Mouse (Mus musculus) adipocyte (in vitro differentiated cells): ENCODE measurements around the gene Polr3c.
"Not testable (repeated sequence)": the region's sequence is repeated elsewhere in the genome, so short reads cannot be mapped to it uniquely, and the experiment has no call there.

Source experiments
- DNase-seq: peaks from one replicate; pipeline ENCODE4 v3.0.0-alpha.2; 2016; ENCODE audit warnings: low spot score

The Polr3c gene

DNA sequence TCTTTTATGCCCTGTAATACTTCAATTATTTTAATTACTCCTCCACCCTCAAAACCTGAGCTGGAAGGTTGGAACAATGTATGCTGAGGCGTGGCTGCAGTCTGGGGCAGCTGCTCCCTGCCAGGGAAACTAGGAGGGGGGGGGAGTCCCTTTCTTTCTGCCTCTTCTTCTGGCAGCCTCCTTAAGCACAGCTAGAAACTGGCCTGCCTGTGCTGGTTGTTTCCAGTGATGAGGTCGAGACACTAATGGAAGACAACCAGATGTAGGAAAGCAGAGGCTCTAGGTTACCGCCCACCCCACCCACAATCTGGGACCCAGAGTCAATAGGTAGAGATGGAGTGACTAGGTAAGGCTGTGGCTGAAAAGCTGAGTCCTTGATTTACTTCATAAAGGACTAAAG is 51.7 kb downstream of the Polr3c start:
- no peak for DNase-seq

DNA sequence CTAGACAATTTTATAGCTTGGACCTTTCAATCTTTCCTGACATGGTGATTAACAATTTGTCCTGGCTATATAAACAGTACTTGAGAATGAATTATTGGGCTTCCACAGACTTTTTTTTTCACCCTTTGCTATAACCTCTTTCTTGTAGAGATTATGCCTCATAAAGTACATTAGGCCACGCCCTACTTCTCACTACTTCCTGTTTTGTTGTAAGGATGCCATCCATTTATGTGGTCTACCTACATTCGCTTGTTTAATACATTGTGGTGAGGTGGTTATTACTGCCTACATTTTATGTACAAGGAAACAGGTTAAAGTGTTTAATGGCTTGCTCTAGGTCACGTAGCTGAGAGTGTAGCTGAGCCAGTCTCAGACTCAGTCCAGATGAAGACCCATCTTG is 52.3 kb downstream of the Polr3c start:
- DNase-seq: no peak

- DNase-seq: no peak
These were observed 53.0 kb downstream of the Polr3c start for GRCm38 (mm10) chr3:96674442-96674841.

- no peak for DNase-seq
These were observed 53.9 kb downstream of the Polr3c start for GRCm38 (mm10) chr3:96673514-96673913.

GRCm38 (mm10) chr3:96671519-96671918 is 55.9 kb downstream of the Polr3c start:
- DNase-seq: no peak

DNA sequence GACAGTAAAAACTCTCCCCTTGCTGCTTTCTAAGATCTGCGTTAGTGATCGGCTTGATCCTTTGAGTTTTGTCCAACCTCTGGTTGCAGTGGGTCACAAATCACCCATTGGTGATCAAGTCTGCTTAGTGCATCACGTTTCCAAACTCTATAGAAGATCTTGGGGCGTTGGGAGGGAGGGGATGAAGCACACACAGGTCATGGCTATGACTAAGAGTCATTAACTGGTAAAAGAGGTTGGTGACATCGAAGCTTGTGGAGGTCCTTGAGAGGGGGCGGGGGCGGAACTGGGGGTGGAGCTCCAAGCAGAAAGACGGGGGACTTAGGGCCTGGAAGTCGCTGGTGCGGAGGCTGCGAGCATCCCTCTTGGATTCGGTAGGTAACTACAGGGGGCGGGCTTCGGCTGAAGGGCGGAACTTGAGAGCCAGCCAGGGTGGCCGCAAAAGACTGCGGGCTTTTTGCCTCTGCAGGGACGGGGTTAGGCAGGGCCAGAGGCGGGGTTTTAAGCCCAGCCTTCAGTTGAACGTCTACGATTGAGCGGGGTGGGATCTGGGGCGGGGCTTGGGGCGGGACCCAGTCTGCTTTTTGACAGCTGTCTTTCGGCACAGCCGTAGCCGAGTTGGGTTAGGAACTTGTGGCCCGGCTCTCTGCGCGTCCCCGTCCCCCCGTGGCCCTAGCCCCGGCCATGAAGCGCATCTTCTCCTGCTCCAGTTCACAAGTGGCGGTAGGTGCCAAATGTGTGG is 57.5 kb downstream of the Polr3c start, which contains the start of gene Ankrd35:
Gene Ankrd35 (plus strand): TSS at position 405 of the 742 bp plus-strand sequence.
- DNase-seq: no peak

- peak; percentile 61 for DNase-seq
These were observed 58.9 kb downstream of the Polr3c start for GRCm38 (mm10) chr3:96668424-96669067.

- DNase-seq: no peak
These were observed 60.1 kb downstream of the Polr3c start for GRCm38 (mm10) chr3:96667316-96667715.

DNA sequence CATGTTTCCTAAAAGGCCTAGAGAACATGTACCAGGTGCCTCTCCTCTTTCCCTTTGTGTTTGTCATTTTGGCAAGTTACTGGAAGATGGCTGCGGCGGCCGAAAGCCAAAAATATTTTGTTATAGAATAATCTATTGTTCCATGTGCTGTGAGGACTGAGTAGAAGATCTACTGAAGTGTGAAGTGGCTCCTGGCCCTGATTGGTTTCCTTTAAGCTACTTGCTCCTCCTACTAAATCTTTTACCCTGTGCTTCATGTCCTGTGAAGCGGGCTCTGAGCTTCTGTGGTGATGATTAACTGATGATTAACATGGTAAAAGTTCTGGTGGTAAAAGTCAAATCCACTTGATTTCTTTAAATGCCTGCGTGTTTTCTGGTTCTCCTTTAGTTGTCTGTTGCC is 60.5 kb downstream of the Polr3c start:
- no peak for DNase-seq

- DNase-seq: not testable (repeated sequence)
These were observed 61.6 kb downstream of the Polr3c start for GRCm38 (mm10) chr3:96665732-96666363.

- DNase-seq: peak; percentile 90
These were observed 63.8 kb downstream of the Polr3c start for GRCm38 (mm10) chr3:96663432-96664239.

DNA sequence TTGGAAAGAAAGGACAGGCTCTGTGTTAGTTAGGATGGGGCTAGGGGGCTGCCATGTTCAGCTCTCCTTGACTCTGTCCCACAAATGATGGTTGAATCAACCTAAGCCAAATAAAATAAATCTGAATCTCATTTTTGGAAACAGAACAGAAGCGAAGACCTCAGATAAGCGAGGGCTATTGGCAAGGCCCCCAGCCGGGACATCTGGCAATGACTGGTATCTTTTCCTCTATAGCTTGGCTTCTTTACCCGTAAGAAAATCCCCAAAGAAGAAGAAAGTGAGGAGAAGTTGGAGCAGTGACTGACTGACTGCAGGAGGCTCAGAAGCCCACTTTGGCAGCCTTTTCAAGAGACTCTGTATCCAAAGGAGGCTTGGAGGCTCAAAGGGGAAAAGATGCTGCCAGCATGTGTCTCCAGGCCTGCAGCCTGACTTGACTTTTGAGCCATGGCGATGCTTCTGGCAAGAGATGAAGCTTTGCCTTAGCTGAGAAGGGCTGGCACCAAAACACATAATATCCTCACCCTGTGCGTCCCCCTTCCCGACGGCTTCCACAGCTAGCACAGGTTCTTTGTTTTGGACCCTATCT is 64.6 kb downstream of the Polr3c start:
- no peak for DNase-seq
